Mouse (Mus musculus) intestine, postnatal 0 days (tissue): Measurements from ENCODE around the gene Rasgrf1. TPM values are rescaled to one million over a fixed set of nuclear protein-coding genes. Genes with fewer than 3 reads are reported as not detected.

Source experiments
- ATAC-seq: fragments of 200-750 bp; cut with Nextera tagmentation; 2 replicates; pipeline ENCODE4 v1.8.0; 2017; ENCODE audit warnings: mild to moderate bottlenecking, moderate TSS enrichment, moderate library complexity
- H3K27ac ChIP-seq: fragments of 300-500 bp; sonication (generic); 2 replicates; pipeline ENCODE4 v1.5.1; 2014; ENCODE audit warnings: mild to moderate bottlenecking, low read depth, low read length, moderate library complexity
- H3K27me3 ChIP-seq: fragments of 300-500 bp; sonication (generic); replicated peaks from 2 replicates; pipeline ENCODE4 v1.6.1; 2014; ENCODE audit warnings: low read length, mixed read lengths; ENCODE audit not compliant: control insufficient read depth, insufficient read depth
- H3K36me3 ChIP-seq: fragments of 300-500 bp; sonication (generic); 2 replicates; pipeline ENCODE4 v1.6.1; 2014; ENCODE audit warnings: mild to moderate bottlenecking, moderate library complexity; ENCODE audit not compliant: control insufficient read depth, insufficient read depth
- H3K4me1 ChIP-seq: fragments of 300-500 bp; sonication (generic); replicated peaks from 2 replicates; pipeline ENCODE4 v1.6.1; 2014; ENCODE audit warnings: antibody characterized with exemption, low read length, mixed read lengths; ENCODE audit not compliant: control insufficient read depth, insufficient read depth
- H3K4me2 ChIP-seq: fragments of 300-500 bp; sonication (generic); replicated peaks from 2 replicates; pipeline ENCODE4 v1.6.1; 2014; ENCODE audit warnings: low read depth, mild to moderate bottlenecking, moderate library complexity
- H3K4me3 ChIP-seq: fragments of 300-500 bp; sonication (generic); 2 replicates; pipeline ENCODE4 v1.5.1; 2014; ENCODE audit warnings: low read depth, low read length
- H3K9ac ChIP-seq: fragments of 300-500 bp; sonication (generic); 2 replicates; pipeline ENCODE4 v1.6.1; 2014; ENCODE audit warnings: mild to moderate bottlenecking, low read depth, low read length
- H3K9me3 ChIP-seq: fragments of 300-500 bp; sonication (generic); 2 replicates; pipeline ENCODE4 v1.6.1; 2016; ENCODE audit warnings: mixed run types; ENCODE audit not compliant: control insufficient read depth
- CTCF ChIP-seq: sonication (generic); IDR thresholded peaks from 2 replicates; pipeline ENCODE4 v1.5.1; 2016; ENCODE audit warnings: low read depth, mild to moderate bottlenecking, control low read depth, antibody characterized with exemption, moderate library complexity
- WGBS: fragments of 180-500 bp; shearing (Covaris S2); extraction: QIAGEN DNeasy Blood & Tissue Kit; methylation state at CpG from one replicate; pipeline ENCODE4 v1.1.7; 2014; 5-methylcytosine and 5-hydroxymethylcytosine counted together
- polyA plus RNA-seq: library from polyadenylated mRNA; unstranded; fragments of >200 nt; fragmentation: Nextera tagmentation; extraction: Ambion mirVana; gene quantifications from 2 replicates; pipeline ENCODE4 v1.2.1, GENCODE M21; 2015

Rasgrf1 gene
- polyA plus RNA-seq, 1 experiment from 2014 or later: not detected

- WGBS: 73% methylated on average over 5 of the region's 5 CpGs
- Histone ChIP-seq H3K27me3 (peaks cover 52% of the 10 kb centered on the region), H3K4me3 (no peak overlapping the region), H3K27ac (no peak overlapping the region), H3K9me3 (no peaks in the 10 kb centered on the region), H3K9ac (no peak overlapping the region), H3K4me2 (no peak overlapping the region), H3K4me1 (no peaks in the 10 kb centered on the region), H3K36me3 (no peaks in the 10 kb centered on the region)
- no peak for TF ChIP-seq CTCF
- no peak for ATAC-seq
Measured at GRCm38 (mm10) chr9:89911891-89912549, 2.3 kb downstream of the Rasgrf1 start.

DNA sequence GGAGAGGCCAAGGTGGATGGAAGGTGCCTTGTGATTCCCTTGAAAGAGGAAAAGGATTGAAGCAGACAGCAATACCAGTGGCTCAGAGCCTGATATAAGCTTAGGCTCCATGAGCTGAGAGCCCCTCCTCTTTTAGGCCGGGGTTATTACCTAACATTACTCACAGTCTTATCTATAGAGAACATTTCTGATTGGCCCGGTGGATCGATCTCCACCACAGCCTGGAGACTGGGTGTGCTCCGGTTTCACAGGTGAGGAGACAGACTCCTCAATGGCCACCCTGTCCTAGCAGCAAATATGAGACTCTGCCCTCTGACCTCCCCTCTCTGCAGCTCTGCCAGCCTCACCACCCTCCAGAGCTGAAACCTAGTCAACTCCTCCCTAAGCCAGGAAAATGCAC lies 3.4 kb downstream of the Rasgrf1 start:
- WGBS: 31% methylated on average over 4 of the region's 4 CpGs
- TF ChIP-seq CTCF: no peak
- no peak overlapping the region for H3K4me2 ChIP-seq
- H3K27me3 ChIP-seq: peaks cover 42% of the 10 kb centered on the region
- H3K27ac ChIP-seq: no peak overlapping the region
- H3K4me3 ChIP-seq: no peak overlapping the region
- no peak overlapping the region for H3K9ac ChIP-seq
- ATAC-seq: no peak
- H3K4me1 ChIP-seq: no peaks in the 10 kb centered on the region
- no peaks in the 10 kb centered on the region for H3K9me3 ChIP-seq
- H3K36me3 ChIP-seq: no peaks in the 10 kb centered on the region

GRCm38 (mm10) chr9:89916471-89916870 lies 6.8 kb downstream of the Rasgrf1 start:
- H3K27ac ChIP-seq: no peak overlapping the region

GRCm38 (mm10) chr9:89917431-89917830 lies 7.7 kb downstream of the Rasgrf1 start:
- no peak for ATAC-seq
- 0 out of 2 replicates have a peak, but pooled peaks have one; percentile 10 for TF ChIP-seq CTCF

More at GRCm38 (mm10) chr9:89916471-89916870, 6.8 kb downstream of the Rasgrf1 start:
- Histone ChIP-seq H3K27me3 (peaks cover 9% of the 10 kb centered on the region), H3K4me1 (no peaks in the 10 kb centered on the region), H3K4me3 (no peak overlapping the region), H3K9ac (no peak overlapping the region), H3K36me3 (no peaks in the 10 kb centered on the region), H3K9me3 (no peaks in the 10 kb centered on the region), H3K4me2 (no peak overlapping the region)
- 88% methylated on average over 7 of the region's 7 CpGs for WGBS
- no peak for TF ChIP-seq CTCF
- no peak for ATAC-seq

DNA sequence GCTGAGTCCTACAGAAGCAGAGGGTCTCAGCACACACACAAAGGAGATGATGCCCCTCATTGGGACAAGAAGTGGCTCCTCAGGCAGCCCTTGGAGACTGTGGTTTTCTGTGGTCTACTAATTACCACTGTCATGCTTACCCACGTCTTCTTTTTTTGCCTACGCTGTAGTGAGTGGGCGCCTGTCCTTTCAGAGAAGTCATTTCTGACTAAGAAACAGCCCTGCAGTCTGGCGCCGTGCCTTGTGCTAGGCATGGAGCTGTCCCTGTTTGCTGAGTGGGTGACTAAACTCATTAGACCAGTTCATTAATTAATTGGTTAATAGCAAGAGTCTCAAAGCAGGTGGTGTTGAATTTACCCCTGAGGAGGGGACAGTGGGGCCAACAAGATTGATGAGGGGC lies 9.1 kb downstream of the Rasgrf1 start:
- ATAC-seq: no peak
- WGBS: 91% methylated on average over 5 of the region's 5 CpGs
- H3K27ac ChIP-seq: no peak overlapping the region

More at GRCm38 (mm10) chr9:89917431-89917830, 7.7 kb downstream of the Rasgrf1 start:
- Histone ChIP-seq H3K4me3 (no peak overlapping the region), H3K9me3 (no peaks in the 10 kb centered on the region), H3K27ac (no peak overlapping the region), H3K4me1 (no peaks in the 10 kb centered on the region), H3K27me3 (0 out of 2 replicates have a peak, but pooled peaks cover 4% of the 10 kb centered on the region), H3K36me3 (no peaks in the 10 kb centered on the region), H3K4me2 (no peak overlapping the region), H3K9ac (no peak overlapping the region)
- WGBS: 74% methylated on average over 1 of the region's 1 CpGs

GRCm38 (mm10) chr9:89921121-89921520 lies 11.4 kb downstream of the Rasgrf1 start:
- Histone ChIP-seq H3K4me1 (no peaks in the 10 kb centered on the region), H3K9ac (no peak overlapping the region), H3K27ac (no peak overlapping the region), H3K36me3 (no peaks in the 10 kb centered on the region), H3K27me3 (no peaks in the 10 kb centered on the region), H3K4me2 (no peak overlapping the region), H3K9me3 (no peaks in the 10 kb centered on the region), H3K4me3 (no peak overlapping the region)
- 70% methylated on average over 9 of the region's 9 CpGs for WGBS
- no peak for ATAC-seq
- TF ChIP-seq CTCF: no peak

More for the DNA sequence above, 9.1 kb downstream of the Rasgrf1 start:
- Histone ChIP-seq H3K4me2 (no peak overlapping the region), H3K27me3 (no peaks in the 10 kb centered on the region), H3K9me3 (no peaks in the 10 kb centered on the region), H3K4me3 (no peak overlapping the region), H3K9ac (no peak overlapping the region), H3K4me1 (no peaks in the 10 kb centered on the region), H3K36me3 (no peaks in the 10 kb centered on the region)
- TF ChIP-seq CTCF: no peak
